Mouse (Mus musculus) layer of hippocampus, adult 2 months (tissue): ENCODE measurements at regions not wholly inside any gene's neighbourhood (a gene's known extent, or its start where the extent isn't known, plus 50 kb on each side); places are given as distances from the start of the nearest gene placed in this dataset.

Experiments
- DNase-seq, 2 experiments: peaks; one replicate each; pipeline ENCODE4 v3.0.0; 2022; ENCODE audit warnings: low spot score in 2 of 2
- H3K27ac ChIP-seq: fragments of 200-600 bp; 2 replicates; pipeline ENCODE4 v1.8.1; 2022
- H3K4me3 ChIP-seq: fragments of 200-600 bp; 2 replicates; pipeline ENCODE4 v1.8.1; 2022; ENCODE audit warnings: mild to moderate bottlenecking
- CTCF ChIP-seq: fragments of 200-600 bp; conservative IDR thresholded peaks from 2 replicates; pipeline ENCODE4 v1.8.1; 2022; ENCODE audit warnings: antibody characterized with exemption, mild to moderate bottlenecking, moderate library complexity

DNA sequence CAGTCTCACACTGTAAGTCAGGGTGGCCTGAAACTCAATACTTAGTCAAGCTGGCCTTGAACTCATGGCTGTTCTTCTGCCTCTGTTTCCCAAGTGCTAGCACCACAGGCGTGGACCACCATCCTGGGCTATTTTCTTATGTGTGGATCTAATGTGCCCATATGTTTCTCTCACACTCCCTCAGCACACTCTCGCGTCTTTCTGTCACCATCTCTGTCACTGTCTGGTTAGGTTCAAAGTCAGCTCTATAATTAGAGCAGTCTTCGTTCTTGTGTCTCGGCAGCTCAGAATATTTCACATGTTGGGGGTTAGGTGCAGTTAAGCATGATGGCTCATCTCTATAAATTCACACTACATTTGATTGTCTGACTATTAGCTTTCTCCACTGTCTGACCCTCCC, 324.4 kb downstream of the Etnk1 start:
- H3K4me3 ChIP-seq, result no peak overlapping the region
- DNase-seq, result no peak
- no peak for TF ChIP-seq CTCF
- no peak overlapping the region for H3K27ac ChIP-seq

DNA sequence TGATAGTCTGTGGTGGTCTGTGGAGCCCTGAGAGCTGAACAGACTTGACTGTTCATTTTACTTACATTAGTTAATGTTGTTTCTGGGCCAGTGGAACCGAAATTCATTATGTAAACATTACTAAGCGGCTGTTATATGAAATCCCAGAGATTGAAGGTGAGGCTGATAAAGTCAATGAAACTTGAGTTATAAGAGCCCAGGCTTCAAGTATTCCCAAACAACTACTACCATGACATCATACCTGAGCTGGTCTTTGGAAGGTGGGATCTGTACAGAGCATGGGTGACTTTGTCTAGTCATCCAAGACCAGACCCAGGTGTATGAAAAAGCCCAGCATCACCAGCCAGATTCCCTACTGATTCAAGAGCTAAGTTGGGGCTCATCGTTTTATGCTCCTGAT, 326.5 kb downstream of the Etnk1 start:
- TF ChIP-seq CTCF, result no peak
- H3K4me3 ChIP-seq, result no peak overlapping the region

DNA sequence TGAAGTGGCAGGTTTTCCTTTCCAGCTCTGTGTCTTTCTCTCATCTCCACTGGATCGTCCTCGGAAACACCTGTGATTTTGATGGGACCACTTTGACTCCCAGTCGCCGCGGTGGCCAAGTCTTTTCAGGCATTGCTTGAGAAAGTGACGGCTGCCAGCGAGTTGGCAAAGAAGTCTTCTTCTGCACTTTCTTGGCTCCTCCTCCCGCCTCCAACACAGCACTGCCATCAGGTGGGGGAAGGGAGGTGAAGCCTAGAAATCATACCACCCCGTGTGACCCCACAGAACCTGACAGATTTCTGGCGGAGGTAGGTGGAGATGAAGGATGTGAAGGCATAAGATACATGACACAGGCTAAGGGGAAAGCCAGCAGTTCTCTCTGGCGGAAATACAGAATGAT, 327.3 kb downstream of the Etnk1 start:
- no peak overlapping the region for H3K4me3 ChIP-seq
- no peak for DNase-seq
- H3K27ac ChIP-seq, result no peak overlapping the region

More for the DNA sequence above, 326.5 kb downstream of the Etnk1 start:
- no peak for DNase-seq
- H3K27ac ChIP-seq, result no peak overlapping the region

DNA sequence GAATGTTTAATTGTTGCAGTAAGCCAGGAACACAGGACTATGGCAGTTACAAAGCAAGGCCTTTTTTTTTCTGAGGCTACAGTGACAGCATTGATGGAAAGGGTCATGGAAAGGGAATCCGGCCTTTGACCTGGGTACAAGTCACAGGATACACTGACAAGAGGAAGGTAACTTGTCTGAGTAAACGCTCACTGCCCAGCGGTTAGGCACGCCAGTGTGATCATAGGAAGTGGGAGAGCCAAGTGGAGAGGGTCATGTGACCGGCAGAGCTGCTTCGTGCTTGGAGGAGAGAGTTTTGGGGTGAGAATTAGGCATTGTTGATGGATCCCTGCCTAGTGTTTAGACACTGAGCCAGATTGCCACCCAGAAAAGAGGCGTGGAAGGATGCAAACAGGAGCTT, 327.9 kb downstream of the Etnk1 start:
- TF ChIP-seq CTCF, result no peak
- no peak for DNase-seq
- no peak overlapping the region for H3K27ac ChIP-seq
- no peak overlapping the region for H3K4me3 ChIP-seq

More for the DNA sequence above, 327.3 kb downstream of the Etnk1 start:
- TF ChIP-seq CTCF, result no peak

DNA sequence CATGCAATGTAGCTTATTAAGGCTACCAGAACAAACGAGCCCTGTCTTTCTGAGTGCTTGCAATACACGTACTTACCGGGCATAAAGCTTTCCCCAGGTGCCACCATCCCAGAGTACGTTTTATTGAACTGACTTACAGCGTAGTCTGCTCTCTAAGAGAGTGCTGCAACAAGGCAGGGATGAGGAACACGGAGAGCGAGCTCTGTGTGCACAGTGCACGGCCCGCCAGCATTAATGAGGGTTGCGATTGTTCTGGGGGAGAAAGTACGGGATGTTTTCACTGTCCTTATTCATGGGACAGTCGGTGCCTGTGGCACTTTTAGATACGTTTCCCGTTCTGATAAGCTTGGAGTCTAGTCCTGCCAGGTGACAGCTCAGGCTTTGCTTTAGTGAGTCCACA, 331.7 kb downstream of the Etnk1 start:
- no peak overlapping the region for H3K27ac ChIP-seq
- DNase-seq, result no peak
- no peak for TF ChIP-seq CTCF
- no peak overlapping the region for H3K4me3 ChIP-seq

DNA sequence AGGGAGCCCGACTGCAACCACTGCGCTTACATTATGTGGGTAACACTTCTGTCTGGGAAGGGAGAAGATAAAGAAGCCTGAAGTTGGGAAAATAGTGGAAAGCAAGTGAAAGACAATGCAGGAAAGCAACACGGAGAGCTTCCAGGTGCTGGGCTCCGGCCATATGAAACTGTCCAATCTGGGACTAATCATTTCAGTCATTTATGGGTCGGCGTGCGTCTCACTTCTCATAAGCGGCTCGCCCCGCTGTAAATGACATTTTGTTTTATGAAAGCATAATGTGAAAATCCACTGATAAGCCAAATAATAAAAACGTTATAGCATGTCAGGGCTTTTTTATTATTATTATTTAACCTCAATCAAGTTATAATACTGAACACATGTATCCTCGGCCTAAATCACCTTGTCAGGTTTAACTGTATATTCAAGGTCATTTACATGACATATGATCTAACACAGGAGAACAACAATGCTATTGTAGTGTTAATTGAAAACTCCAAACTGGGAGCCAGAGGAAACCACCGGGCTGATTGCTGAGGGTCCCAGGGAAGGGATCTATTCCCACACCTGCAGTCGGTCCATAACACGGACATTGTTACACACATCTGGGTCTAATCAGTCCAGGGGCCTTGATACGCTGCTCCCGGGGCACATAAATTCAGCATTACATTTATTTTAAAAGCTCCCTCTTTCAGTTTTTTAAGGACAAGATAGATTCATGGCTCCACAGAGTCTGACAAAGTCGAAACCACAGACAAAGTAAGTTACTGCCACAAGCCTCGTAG, 332.4 kb downstream of the Etnk1 start:
- Histone ChIP-seq H3K4me3 (no peak overlapping the region), H3K27ac (no peak overlapping the region)
- TF ChIP-seq CTCF, result no peak
- no peak for DNase-seq

DNA sequence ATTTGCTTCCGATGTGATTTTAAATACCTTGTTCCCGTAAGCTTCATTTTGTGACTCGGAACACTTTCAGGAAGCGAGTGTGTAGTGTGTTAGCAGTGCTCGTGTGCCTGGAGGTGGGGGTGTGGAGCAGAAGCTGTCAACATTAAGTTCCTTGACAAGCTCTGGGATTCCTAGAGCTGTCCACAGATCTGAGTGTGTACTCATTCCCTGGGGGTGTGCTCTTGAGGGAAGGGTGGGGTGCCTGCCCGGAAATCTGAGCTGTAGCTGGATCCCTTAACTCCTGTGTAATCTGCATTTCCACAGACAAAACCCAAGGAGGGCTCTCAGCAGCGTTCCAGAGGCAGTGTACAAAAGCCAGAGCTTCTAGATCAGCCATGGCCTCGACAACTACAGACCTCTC, 335.8 kb downstream of the Etnk1 start:
- TF ChIP-seq CTCF, result no peak

DNA sequence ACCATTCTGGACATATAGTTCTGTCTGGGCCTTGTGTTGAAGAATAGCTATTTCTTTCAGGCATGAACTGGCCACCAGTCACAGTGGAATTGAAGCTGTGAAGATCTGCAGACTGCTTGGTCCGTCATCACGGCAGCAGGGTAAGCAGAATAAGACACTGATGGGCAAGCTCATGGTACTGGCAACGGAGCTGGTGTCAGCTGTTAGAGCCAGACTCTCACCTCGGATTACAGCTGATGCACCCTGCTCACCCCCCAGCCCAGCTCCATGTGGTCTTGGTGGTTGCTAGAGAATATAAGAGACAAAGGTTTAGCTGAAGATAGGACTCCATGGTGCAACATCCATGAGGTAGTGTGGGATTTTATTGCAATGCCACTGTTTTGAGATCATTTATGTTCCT, 336.9 kb downstream of the Etnk1 start:
- no peak for TF ChIP-seq CTCF
- Histone ChIP-seq H3K4me3 (no peak overlapping the region), H3K27ac (no peak overlapping the region)
- DNase-seq, result no peak

More for the DNA sequence above, 335.8 kb downstream of the Etnk1 start:
- Histone ChIP-seq H3K4me3 (no peak overlapping the region), H3K27ac (no peak overlapping the region)
- no peak for DNase-seq

DNA sequence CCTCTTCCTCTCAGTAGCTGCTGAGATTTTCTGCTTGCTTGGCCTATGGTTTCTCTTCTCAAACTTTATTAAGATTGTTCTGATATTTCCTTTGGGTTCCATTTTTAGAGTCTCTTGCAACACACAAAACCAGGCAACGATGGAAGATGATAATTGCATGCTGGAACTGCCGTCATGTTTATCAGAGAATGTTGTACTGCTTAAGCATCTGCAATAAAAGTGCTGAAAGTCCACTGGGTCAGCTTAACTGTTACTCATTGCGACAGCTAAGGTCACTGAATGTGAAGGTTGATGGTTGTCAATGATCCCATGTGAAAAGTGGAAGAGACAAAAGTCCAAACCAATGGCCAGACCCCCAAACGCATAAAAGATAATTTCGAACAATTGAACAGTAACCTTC, 346.4 kb downstream of the Etnk1 start:
- H3K4me3 ChIP-seq, result no peak overlapping the region
- DNase-seq, result no peak
- H3K27ac ChIP-seq, result no peak overlapping the region
- no peak for TF ChIP-seq CTCF

DNA sequence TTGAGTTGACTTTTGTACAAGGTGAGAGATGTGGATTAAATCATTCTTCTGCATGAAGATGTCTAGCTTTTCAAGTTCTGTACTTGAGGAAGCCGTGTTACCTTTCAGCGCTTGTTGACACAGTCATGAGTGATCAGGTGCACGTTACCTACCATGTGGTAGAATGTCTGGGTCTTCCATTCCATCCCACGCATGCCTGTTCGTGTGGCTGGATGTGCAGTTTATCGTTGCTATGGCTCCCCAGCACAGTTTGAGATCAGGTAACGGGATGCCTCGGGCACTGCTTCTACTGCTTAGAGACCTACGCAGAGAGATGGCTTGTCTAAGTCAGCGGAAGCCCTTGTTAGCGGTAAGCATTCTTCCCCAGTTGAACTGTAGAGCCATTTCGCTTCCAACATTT, 348.1 kb downstream of the Etnk1 start:
- Histone ChIP-seq H3K4me3 (no peak overlapping the region), H3K27ac (no peak overlapping the region)
- TF ChIP-seq CTCF, result no peak
- DNase-seq, result no peak

DNA sequence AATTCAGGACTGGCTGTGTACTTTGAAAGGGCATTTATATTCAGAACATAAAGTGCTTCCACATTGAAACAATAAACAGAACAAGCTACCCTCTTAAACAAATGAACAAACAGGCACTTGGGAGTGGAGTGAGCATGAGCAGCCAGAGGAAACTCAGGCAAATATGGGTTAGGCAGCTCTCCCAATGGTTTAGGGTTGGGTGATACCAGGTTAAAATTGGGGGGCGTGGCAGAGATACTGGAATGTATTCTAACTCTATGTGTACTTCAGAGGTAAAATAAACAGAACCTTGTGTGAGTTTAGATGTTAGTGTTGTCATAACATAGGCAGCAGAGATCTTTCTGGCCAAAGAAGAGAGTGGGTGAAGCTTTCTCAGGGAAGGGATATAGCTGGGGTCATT, 349.7 kb downstream of the Etnk1 start:
- no peak for DNase-seq
- no peak overlapping the region for H3K4me3 ChIP-seq
- no peak overlapping the region for H3K27ac ChIP-seq
- no peak for TF ChIP-seq CTCF

DNA sequence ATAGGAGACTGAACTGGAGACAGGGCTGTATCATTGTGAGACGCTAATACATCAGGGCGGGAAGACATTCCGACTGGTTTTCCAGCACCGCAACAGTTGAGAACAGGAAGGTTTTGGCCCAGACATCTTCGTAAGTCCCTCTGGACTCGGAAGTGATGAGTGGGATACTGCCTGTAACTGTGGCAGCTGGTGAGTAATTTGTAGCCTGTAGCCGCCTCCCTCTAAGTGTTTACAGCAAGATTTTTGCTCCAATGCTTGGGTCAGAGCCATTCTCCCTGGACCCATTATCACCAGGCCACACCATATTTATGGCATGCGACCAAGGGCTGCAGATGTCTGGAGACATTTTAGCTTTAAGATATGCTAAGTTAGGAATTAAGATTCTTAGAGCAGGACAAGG, 351.5 kb downstream of the Etnk1 start:
- no peak overlapping the region for H3K4me3 ChIP-seq
- H3K27ac ChIP-seq, result no peak overlapping the region
- DNase-seq, result no peak
- no peak for TF ChIP-seq CTCF

DNA sequence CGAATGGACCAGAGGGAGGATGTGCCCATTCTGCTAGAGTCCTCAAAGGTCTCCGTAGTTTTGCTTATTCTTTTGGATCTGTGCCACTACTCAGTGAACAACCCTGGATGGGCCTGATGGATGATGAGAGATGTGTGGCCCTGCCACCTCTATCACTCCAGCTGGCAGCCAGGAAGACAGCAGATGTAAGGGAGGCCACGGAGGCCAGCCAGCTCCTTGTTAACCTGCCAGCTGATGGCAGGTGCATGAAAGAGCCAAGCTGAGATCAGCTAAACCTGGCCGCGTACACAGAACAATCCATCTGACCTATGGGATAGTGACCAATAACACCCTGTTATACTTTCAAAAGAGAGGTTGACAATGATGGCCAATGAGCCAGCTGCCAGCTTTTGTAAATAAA, 352.6 kb downstream of the Etnk1 start:
- no peak overlapping the region for H3K27ac ChIP-seq
- no peak for TF ChIP-seq CTCF
- H3K4me3 ChIP-seq, result no peak overlapping the region
- no peak for DNase-seq

DNA sequence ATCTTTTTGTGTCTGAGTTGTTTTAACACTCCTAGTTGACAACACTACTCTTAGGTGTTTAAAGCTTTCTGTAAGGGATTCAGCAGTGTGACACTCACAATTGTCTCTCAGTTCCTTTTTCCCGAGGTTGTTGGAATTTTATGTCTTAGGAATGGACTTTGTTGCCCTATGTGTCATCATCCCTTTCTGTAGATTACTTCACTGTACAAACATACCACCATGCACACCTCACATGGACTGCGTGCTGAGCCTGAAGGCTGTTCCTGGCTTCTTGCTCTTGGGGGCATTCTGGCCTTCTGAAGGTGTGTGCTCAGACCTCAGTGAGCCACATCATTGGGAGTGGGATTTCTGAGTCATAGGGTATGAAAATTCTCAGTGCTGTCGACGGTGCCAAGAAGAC, 358.1 kb downstream of the Etnk1 start:
- Histone ChIP-seq H3K4me3 (no peak overlapping the region), H3K27ac (no peak overlapping the region)
- TF ChIP-seq CTCF, result no peak
- DNase-seq, result no peak
